Mouse (Mus musculus) urinary bladder, postnatal 14 days (tissue): Measurements from ENCODE around the gene Gnb1.
"Not testable (repeated sequence)": the region's sequence is repeated elsewhere in the genome, so short reads cannot be mapped to it uniquely, and the experiment has no call there.

ENCODE experiments used
- DNase-seq: peaks from one replicate; pipeline ENCODE4 v3.0.0; 2021; ENCODE audit warnings: low spot score

Gnb1 gene

DNA sequence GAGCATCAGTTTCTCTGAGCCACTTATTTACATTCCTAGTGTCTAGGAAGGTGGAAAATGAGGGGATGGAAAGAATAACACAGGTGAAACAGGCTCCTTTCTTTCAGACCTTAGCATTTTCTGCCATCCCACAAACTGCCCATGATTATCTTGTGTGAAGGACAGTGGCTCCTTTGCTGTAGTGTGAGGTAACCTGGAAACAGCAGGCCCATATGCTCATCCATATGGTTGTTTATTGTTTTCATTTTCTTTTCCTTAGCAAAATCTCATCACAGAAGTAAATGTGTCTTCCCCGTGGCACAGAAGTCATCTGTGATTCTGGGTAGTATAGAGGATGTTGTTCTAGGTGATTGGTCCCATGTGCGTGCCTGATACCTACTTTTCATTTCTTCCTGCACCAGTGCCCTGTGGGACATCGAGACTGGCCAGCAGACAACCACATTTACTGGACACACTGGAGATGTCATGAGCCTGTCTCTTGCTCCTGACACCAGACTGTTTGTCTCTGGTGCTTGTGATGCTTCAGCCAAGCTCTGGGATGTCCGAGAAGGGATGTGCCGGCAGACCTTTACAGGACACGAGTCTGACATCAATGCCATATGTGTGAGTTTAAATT, 61.9 kb downstream of the Gnb1 start:
- DNase-seq = no peak

DNA sequence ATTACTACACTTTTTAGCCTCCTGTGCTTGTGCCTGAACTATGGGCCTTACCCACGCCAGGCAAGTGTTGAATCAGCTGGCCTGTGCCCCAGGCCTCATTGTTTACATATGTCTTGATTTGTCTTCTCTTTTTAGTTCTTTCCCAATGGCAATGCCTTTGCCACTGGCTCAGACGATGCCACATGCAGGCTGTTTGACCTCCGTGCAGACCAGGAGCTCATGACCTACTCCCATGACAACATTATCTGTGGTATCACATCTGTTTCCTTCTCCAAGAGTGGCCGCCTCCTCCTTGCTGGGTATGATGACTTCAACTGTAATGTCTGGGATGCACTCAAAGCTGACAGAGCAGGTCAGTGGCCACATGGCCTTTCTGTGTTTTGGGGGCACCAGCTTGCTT, 63.7 kb downstream of the Gnb1 start:
- DNase-seq = no peak

DNA sequence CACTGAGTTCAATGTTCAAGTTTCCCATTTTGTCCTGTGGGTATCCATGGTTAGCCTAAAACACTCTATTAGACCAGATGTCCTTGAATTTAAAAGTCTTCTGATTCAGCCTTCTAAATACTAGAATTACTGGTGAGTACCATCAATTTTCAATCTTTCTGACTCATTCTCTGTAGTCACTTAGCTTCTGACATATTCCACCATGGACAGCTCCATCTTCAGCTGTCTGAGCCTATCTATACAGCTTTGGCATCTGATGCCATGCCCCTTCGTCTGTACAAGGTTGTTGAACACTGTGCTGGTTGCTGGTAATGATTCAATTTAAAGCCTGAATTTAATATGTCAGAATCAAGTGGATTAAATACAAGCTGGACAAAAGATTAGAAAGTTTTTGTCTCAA, 64.3 kb downstream of the Gnb1 start:
- no peak for DNase-seq

DNA sequence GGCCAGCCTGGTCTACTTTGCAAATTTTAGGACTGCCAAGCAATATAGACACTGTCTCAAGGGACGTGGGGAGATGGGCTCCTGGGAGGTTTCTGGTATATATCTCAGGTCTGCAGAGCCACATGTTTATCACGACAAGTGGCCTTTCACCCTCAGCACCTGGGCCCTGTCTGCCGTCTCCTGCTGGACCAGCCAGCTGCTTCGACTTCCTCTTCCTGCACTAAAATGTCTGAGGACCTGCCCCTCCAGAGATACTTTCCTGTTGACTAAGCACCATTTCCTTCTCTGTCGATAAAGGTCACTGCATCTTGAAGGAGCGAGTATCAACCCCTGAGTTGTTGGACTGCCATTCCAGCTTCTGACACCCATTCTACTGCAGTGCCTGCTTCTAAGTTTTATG, 68.3 kb downstream of the Gnb1 start:
- DNase-seq = no peak

DNA sequence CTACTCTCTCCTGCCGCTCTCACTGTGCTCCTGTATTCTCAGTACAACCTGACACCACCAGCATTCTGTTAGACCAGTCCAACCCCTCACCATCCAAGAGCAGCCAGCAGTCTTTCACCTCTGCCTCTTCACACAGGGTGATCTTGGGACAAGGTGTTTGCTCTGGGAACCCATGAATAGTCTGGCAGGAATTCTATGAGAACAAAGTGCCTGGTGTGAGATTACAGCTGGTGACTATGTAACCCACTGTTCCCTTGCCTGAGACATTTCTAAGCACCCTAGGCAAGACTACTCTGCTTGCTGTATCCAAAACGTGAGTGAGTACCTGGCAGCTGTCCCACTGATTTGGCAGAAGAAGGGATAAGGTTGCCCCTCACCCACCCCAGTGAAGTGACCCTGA, 69.8 kb downstream of the Gnb1 start:
- DNase-seq = no peak

DNA sequence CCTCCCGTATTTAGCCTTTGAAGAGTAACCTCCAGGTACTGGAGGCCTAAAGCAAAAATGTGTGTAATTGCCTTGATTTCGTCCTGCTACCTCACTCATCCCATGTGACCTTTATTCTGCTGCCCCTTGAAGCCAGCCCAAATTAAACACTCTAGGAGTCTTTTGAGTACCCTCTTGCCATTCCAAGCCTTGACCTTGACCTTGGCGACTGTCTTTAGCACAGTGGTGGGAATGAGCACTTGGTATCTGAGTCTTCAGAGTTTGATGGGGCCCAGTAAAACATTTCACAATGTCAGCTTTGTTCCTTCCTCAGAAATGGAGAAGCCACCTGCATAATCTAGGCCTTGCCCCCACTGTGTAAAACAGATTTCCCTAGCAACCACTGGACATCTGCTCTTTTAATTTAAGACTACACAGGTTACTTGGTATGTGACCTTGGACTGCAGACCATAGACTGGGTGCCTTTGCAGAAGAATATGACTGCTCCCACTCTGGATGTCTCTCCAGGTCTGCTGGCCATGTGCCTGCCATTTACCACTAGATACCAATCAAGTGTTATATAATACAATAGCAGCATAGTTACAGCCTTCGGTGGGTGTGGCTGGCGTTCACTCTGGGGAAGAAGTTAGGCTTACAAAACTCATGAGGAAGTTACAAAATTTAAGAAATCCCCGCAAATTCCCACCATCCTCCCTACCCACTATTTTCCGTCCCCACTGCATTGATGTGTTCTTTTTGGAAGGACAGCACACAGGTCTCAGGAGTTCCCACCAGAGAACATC, 70.7 kb downstream of the Gnb1 start, which contains the start of gene Nadk:
Gene Nadk, plus strand, starts transcription at position 718 of the 782 bp plus-strand sequence.
- no peak for DNase-seq

DNA sequence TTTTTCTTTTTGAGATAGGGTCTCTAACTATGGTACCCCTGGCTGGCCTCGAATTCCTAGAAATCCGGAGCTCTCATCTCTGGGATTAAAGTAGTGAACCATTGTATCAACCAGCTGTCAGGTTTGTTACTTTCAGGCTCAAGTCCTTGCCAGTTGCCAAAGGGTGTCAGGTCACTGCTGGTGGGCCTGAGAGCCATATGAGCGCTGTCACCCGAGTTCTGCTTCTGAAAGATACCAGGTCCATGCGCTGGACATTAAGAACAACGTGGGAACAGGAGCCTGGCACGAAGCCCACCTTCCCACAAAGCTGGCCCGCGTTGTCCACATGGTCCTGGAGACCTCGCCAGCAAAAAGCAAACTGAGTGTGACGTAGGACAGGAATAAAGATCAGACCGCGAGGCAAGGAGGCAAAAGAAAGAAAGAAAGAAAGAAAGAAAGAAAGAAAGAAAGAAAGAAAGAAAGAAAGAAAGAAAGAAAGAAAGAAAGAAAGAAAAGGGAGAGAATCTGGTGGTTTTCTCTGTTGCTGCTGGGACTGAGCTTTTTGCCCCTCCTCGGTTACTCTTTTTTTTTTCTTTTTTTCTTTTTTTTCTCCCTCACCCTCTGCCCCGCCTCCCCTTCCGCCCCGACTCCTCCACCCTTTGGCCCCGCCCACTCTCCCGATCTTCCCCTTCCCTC, 71.7 kb downstream of the Gnb1 start:
- peak; percentile 63 for DNase-seq

DNA sequence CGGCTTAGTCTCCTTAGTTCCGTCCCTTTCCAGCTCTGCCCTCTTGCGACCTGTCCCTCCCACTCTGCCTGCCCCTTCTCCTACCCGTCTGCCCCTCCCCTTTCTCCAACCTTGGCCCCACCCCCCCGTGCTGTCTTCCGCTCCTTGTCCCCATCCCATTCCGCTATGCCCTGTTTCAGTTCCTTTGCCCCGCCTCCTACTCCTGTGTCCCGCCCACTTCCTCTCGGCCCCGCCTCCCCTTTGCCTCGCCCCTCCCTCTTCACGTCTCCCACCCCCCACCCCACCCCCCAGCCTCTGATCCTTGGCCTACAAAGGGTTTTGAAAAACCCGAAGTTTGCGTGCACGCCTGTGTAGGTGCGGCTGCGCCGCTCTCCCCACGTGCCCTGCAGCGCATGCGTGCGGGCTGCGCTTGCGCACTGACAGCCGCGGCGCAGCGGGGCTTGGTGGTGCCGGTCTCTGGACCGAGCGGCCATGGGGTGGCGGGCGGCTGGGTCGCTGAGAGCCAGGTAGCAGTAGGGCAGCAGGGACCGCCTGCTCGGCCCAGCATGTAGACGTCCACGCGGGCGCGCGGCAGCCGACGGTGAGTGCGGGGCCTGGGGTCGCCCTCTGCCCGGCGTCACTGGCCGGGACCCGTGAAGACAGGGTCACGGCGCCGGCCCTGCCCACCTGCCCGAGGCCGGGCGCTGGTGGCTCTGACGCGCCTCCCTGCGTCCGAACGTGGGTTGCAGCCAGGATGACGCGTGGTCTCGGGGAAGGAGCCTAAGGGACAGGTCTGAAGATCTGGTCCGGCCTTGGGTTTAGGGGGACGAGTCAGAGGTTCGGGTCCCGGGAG, 72.5 kb downstream of the Gnb1 start:
- peak; percentile 95 for DNase-seq

DNA sequence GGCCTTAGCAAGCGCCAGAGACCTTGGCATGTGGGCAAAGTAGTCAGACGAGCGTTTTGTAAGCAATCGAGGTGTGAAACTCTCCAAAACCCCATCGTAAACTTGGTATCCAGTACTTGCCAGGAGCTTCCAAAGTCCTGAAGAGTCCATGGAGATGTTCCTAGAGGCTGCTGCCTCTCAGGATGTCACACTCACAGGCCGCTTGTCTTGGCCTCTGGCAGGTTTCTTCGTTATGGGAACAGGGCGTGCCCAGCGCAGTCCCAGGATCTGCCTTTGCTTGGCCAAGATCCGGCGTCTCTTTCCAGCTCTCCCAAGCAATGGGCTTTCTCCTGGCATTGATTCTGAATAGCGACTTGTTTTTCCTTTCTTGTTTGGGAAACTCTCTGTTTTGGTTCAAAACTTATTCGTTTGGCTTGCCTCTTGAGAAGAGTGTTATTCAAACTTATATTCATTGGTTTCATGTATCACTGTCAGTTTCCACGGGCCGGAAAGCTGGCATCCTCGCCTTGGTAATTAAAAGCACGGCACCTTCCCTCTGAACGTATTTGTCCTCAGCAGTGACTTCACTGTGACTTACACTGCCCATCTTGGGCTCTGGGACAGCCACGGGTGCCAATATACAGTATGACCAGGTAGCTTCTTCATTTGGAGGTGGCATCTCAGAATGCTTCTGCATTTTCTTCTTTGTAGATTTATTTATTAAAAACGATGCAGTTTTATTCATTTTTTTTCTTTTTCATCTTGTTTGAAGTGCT, 73.3 kb downstream of the Gnb1 start:
- peak; percentile 57 for DNase-seq

DNA sequence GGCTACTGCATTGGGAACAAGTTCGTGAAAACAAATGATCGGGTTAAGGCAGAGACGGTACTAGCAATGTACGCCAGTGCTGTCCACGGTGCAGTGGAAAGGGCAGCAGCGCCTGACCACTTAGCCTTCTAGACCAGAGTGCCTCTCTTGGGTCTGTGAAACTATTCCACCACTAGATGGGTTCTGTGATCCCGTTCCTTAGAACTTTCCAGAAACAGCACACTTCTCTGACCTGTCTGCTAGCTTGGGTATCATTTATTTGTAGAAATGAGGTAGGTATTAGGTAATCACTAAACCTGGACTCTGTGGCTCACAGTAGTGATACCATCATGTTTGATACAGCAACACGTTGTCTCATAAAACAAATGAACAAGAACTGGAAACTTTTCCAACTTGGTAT, 75.4 kb downstream of the Gnb1 start:
- DNase-seq = no peak

DNA sequence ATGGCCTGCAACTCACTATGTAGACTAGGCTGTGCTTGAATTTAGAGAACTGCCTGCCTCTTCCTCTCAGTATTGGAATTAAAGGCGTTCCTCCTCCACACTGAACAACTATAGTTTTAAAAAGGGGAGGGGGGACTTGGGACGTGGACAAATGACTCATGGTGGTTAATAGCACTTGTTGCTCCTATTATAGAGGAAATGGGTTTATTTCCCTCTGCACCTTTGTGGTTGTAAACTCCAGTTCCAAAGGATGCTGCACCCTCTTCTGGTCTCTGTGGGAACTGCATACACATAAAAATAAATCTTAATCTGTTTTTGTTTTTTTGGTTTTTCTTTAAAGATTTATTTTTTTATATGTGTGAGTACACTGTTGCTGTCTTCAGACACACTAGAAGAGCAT, 77.0 kb downstream of the Gnb1 start:
- no peak for DNase-seq

DNA sequence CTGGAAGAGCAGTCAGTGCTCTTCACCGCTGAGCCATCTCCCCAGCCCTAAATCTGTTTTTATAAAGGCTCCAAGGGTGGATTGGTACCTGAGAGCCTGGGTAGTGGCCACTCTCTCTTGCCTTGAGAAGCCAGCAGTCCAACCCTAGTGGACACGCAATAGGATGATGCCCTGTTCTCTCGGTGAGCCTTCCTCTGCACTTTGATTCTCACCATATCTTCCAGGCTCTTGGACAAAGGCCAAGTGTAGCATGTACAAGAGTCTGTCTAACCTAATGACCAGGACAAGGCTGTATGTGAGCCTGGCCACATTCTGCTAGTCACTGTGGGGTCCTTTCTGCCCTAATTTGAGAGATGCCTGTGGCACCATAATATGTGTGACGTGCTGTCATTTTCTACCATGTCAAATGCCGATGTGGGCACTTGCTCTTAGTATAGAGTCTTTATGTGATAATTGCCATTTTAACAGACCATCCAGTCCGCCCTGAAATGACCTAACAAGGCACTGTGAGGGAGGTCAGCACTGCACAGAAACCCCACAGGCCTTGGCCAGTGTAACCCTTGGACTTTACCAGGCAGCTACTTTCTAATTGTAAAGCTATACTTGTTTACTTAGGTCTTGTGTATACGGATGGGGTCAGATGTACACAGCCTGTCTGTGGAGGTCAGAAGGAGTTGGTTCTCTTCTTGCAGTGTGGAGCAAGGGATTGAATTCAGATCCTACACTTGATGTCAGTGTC, 77.6 kb downstream of the Gnb1 start:
- DNase-seq = no peak

DNA sequence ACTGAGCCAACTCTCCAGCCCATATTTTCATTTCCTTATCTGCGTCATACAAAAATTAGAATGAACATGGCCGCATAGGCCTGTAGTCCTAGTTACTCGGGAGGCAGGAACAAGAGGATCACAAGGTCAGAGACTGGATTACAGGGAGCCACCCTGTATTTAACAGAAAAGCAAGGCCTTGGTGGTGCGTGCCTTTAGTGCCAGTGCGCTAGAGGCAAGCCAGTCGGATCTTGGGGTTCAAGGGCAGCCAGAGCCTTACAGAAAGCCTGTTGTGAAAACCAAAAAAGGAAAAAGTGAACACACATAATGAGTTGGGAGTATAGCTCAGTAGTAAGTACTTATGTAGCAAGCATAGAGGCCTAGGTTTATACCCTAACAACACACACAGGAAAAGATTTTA, 78.7 kb downstream of the Gnb1 start:
- DNase-seq = no peak

DNA sequence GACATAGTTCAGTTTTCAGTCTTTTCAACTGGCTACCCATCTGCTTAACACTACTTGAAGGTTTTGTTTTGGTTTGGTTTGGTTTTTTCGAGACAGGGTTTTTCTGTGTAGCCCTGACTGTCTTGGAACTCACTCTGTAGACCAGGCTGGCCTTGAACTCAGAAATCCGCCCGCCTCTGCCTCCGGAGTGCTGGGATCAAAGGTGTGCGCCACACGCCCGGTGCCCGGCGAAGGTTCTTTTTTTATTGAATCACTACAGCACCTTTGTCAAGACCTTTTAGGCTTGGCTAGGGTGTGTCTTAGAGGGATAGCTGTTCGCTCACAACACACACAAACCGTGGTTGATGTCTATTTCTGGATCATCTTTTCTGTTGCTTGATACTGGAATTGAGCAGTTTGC, 79.2 kb downstream of the Gnb1 start:
- not testable (repeated sequence) for DNase-seq

DNA sequence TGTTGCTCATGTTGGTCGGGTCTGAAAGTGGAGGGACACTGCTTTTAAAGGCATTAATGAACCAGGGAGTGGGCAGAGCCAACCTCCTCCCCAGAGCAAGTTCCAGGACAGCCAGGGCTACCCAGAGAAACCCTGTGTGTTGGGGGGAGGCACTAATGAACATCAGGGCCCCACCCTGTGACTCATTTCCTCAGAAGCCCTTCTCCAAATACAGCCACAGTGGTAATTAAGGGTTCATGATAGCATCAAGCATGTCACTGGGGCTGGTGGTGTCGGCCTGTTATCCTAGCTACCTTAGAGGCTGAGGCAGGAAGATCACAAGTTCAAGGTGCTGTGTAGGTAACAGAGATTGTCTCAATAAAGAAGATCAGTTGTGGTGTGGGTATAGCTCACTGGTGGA, 80.3 kb downstream of the Gnb1 start:
- no peak for DNase-seq

DNA sequence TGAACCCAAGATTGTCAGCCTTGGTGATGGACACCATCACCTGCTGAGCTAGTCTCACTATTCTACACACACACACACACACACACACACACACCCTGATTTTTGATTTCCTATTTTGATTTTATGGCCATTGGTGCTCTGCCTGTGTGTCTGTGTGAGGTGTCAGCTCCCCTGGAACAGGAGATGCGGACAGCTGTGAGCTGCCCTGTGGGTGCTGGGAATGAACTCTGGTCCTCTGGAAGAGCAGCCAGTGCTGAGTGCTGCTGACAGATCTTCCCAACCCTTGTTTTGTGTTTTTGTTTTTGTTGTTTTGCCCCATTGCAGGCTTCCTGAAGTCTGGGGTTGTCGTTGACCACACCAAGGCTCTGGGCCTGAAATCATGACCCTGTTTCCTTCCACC, 82.0 kb downstream of the Gnb1 start:
- no peak for DNase-seq

DNA sequence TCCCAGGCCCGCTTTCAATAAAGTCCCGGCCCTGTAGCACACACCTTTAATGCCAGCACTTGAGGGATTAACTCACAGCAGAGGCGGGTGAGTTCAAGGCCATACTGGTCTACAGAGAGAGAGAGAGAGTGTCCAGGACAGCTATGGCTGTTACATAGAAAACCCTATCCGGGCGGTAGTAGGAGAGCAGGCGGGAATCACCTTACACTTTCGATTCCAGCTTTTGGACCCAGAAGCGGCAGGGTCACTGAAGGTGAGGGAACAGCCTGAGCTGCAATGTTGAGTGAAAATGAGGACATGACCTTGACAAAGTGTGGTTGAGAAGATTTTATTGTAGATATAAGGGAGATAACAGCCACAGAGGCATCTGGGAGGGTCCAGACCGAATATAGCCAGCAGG, 82.7 kb downstream of the Gnb1 start:
- no peak for DNase-seq

DNA sequence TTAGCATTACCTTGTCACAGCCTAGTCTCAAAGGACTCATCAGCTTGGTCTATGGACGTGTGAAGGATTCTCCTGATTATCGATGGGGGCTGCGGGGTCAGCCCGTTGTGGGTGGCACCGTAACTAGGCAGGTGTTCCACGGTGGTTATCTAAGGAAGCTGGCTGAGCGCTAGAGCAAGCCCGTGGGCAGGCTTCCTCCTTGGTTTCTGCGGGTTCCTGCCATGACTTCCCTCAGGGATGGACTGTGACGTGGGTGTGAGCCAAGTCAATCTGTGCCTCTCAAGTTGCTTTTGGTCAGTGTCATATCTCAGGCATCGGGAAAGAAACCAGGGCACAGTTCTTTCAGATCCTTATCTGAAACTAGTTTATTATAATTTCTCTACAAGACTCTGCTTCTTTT, 83.8 kb downstream of the Gnb1 start:
- DNase-seq = no peak

DNA sequence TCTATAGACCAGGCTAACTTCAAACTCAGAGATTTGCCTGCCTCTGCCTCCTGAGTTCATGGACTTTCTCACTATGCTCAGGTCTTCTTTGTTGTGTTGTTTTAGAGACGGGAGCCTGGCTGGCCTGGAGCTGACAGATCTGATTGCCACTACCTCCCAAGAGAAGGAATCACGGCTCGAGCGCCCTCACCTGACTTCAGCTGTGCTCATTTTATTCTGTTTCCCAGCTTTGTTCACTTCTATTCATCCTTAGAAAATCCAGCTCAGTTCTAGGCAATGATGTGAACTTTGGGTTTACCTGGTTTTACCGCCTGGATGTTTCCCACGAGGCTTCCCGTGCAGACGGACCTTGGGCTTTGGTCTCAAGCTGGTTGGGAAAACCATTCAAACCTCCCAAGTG, 84.4 kb downstream of the Gnb1 start:
- DNase-seq = no peak

DNA sequence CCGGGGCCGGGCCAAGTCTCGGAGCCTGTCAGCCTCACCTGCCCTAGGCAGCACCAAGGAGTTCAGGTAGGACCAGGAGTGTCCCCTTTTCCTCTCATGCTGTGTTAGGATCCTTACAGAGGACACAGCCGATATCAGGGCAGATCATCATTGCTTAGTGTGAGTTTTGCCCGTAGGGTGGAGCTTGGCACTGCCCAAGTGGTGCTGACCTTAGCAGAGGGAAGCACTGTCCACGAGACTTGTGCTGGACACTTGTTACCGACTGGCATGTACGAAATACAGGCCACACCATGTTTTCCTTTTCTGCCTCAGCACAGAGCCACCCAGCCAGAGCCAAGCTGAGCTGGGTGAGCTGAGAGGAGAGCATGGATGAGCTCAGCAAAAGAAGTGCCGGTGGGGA, 86.0 kb downstream of the Gnb1 start:
- no peak for DNase-seq

DNA sequence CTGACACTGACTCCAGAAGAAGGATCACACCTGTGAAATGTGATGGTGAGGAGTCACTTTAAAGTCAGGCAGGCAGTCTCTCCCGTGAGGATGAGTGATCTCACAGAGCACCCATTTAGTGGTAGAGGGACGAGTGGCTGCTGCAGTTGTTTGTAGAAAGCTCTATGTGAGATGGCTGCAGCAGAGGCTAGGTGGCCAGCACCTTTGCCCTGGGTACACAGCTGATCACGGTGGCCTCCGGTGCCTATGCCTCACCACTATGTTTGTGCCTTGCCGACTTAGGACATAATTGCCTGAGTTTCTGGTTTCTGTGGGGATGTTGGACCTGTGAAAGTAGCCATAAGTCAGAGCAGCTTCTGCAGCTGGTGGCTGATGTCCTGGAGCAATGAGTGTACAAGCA, 86.6 kb downstream of the Gnb1 start:
- no peak for DNase-seq
